Mouse (Mus musculus) neural tube, embryonic 13.5 days (tissue): ENCODE data around the gene Scaf8. TPM values are rescaled to one million over a fixed set of nuclear protein-coding genes. Genes with fewer than 3 reads are reported as not detected.
"Not testable (repeated sequence)": the region's sequence is repeated elsewhere in the genome, so short reads cannot be mapped to it uniquely, and the experiment has no call there.

Source experiments
- ATAC-seq: fragments of 200-750 bp; cut with Nextera tagmentation; 2 replicates; pipeline ENCODE4 v1.8.0; 2017; ENCODE audit warnings: low read depth, mild to moderate bottlenecking, moderate TSS enrichment, moderate library complexity
- H3K27ac ChIP-seq: fragments of 300-500 bp; sonication (generic); replicated peaks from 2 replicates; pipeline ENCODE4 v1.5.1; 2015; ENCODE audit warnings: moderate library complexity, mild to moderate bottlenecking, inconsistent platforms
- H3K27me3 ChIP-seq: fragments of 300-500 bp; sonication (generic); 2 replicates; pipeline ENCODE4 v1.6.1; 2015; ENCODE audit warnings: mild to moderate bottlenecking, inconsistent platforms
- H3K36me3 ChIP-seq: fragments of 300-500 bp; sonication (generic); 2 replicates; pipeline ENCODE4 v1.6.1; 2015; ENCODE audit warnings: mild to moderate bottlenecking, inconsistent platforms
- H3K4me1 ChIP-seq: fragments of 300-500 bp; sonication (generic); replicated peaks from 2 replicates; pipeline ENCODE4 v1.6.1; 2015; ENCODE audit warnings: inconsistent platforms
- H3K4me2 ChIP-seq: fragments of 300-500 bp; sonication (generic); 2 replicates; pipeline ENCODE4 v1.6.1; 2015; ENCODE audit warnings: inconsistent platforms, mild to moderate bottlenecking, moderate library complexity
- H3K4me3 ChIP-seq: fragments of 300-500 bp; sonication (generic); 2 replicates; pipeline ENCODE4 v1.5.1; 2015; ENCODE audit warnings: mild to moderate bottlenecking, inconsistent platforms
- H3K9ac ChIP-seq: fragments of 300-500 bp; sonication (generic); 2 replicates; pipeline ENCODE4 v1.6.1; 2015; ENCODE audit warnings: moderate library complexity, mild to moderate bottlenecking, inconsistent platforms
- H3K9me3 ChIP-seq: fragments of 300-500 bp; sonication (generic); 2 replicates; pipeline ENCODE4 v1.6.1; 2016; ENCODE audit warnings: inconsistent platforms
- WGBS: fragments of 180-500 bp; shearing (Covaris S2); methylation state at CpG from one replicate; pipeline ENCODE4 v1.1.7; 2015; 5-methylcytosine and 5-hydroxymethylcytosine counted together
- polyA plus RNA-seq: library from polyadenylated mRNA; unstranded; fragments of >200 nt; fragmentation: Nextera tagmentation; extraction: Ambion mirVana; gene quantifications from 2 replicates; pipeline ENCODE4 v1.2.1, GENCODE M21; 2015

Gene Scaf8
- polyA plus RNA-seq, 1 experiment from 2014 or later: 17.2 TPM

DNA sequence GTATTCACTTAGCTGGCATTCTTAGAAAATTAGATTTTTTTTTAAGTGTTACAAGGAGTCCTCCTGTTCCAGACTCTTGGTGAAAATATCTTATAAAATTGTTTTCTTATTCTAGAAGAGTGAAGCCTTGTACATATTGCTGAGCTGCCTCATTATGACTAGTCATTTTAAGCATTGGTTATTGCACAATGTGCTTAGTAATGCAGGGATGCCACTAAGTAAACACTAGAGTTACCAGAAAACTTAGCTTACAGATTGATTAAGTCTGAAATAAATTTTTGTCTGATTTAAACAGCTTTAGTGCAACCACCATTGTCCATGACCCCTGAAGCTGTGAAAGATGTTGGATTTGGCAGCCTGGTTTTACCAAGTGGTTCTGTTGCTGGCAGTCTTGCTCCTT, 80.7 kb downstream of the Scaf8 start:
- not testable (repeated sequence) for H3K4me3 ChIP-seq, ATAC-seq, H3K4me2 ChIP-seq, H3K9ac ChIP-seq, H3K4me1 ChIP-seq, H3K27ac ChIP-seq, H3K9me3 ChIP-seq, H3K27me3 ChIP-seq
- H3K36me3 ChIP-seq: peaks cover 74% of the 10 kb centered on the region

DNA sequence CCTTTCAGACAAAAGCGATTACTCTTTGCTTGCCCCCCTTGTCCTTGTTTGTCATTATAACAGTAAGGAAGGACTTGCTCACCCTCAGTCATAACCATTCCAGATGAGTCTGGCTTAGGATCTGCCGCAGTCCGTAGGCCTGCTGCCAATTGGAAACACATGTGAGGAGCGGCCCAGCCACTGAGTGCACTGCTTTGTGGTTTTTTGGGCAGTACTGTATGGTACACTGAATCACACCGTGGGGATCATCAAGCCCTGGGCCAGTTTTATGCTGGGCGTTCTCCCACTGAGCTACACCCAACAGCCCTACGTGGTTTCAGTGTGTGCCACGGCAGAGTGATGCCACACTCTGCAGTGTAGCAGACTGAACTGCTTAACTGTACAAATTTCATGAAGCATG, 85.6 kb downstream of the Scaf8 start:
- 84% methylated on average over 8 of the region's 8 CpGs for WGBS
- Histone ChIP-seq H3K27me3 (no peaks in the 10 kb centered on the region), H3K9me3 (no peaks in the 10 kb centered on the region), H3K9ac (no peak overlapping the region), H3K27ac (no peak overlapping the region), H3K4me1 (no peaks in the 10 kb centered on the region), H3K4me3 (no peak overlapping the region), H3K36me3 (peaks cover 54% of the 10 kb centered on the region), H3K4me2 (no peak overlapping the region)
- ATAC-seq: no peak

DNA sequence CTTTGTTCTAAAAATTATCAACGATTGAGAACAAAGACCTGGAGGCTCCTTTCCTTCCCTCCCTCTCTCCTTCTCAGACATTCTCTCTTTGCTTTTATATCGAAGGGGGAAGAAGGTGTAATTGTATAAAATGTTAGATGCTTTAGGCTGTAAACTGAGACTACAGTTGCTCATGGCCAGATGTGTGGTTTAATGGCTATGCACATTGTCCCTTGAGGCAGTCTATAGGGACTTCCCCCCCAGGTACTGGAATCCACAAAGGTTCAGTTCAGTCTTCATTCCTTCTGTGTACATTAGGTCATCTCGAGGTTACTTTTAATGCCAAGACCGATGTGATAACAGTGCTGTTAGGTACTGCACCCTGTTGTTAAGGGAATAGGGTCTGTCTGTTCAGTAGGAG, 89.1 kb downstream of the Scaf8 start:
- Histone ChIP-seq H3K36me3 (peaks cover 26% of the 10 kb centered on the region), H3K27me3 (no peaks in the 10 kb centered on the region), H3K9me3 (no peaks in the 10 kb centered on the region), H3K4me2 (no peak overlapping the region), H3K4me1 (0 out of 2 replicates have a peak, but pooled peaks cover 5% of the 10 kb centered on the region), H3K27ac (no peak overlapping the region), H3K4me3 (no peak overlapping the region), H3K9ac (no peak overlapping the region)
- 79% methylated on average over 4 of the region's 4 CpGs for WGBS
- no peak for ATAC-seq

DNA sequence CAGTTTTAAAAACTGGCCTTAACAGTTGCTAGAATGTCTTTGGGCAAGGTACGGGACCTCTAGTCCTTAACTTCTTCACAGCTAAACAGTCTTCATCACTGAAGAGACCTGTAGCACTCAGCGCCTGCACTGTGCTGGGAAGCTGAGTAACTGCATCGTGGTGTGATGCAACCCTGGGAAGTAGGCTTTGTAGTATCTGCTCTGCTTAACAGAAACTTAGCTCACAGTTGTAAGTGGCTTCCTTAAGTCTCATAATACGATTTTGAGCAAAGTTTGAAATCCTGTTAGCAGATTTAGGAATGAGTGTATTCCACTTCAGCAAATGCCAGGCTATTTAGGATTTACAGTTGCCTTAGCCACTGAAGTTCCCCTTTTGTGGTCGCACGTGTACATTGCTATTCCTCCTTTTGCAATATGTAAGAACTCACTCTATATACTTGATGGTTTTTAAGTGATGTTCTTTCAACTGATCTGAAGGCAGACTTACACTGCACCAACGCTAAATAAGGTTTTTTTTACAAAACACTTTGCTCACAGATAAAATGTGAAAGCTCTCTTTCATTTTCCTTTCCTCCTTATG, 90.1 kb downstream of the Scaf8 start:
- H3K9ac ChIP-seq: no peak overlapping the region
- WGBS: 92% methylated on average over 7 of the region's 7 CpGs
- H3K27ac ChIP-seq: no peak overlapping the region
- no peak overlapping the region for H3K4me2 ChIP-seq
- no peaks in the 10 kb centered on the region for H3K9me3 ChIP-seq
- H3K27me3 ChIP-seq: no peaks in the 10 kb centered on the region
- peaks cover 22% of the 10 kb centered on the region for H3K36me3 ChIP-seq
- no peak for ATAC-seq
- no peak overlapping the region for H3K4me3 ChIP-seq
- H3K4me1 ChIP-seq: peaks cover 5% of the 10 kb centered on the region; the same call in 1 of the 2 replicates

DNA sequence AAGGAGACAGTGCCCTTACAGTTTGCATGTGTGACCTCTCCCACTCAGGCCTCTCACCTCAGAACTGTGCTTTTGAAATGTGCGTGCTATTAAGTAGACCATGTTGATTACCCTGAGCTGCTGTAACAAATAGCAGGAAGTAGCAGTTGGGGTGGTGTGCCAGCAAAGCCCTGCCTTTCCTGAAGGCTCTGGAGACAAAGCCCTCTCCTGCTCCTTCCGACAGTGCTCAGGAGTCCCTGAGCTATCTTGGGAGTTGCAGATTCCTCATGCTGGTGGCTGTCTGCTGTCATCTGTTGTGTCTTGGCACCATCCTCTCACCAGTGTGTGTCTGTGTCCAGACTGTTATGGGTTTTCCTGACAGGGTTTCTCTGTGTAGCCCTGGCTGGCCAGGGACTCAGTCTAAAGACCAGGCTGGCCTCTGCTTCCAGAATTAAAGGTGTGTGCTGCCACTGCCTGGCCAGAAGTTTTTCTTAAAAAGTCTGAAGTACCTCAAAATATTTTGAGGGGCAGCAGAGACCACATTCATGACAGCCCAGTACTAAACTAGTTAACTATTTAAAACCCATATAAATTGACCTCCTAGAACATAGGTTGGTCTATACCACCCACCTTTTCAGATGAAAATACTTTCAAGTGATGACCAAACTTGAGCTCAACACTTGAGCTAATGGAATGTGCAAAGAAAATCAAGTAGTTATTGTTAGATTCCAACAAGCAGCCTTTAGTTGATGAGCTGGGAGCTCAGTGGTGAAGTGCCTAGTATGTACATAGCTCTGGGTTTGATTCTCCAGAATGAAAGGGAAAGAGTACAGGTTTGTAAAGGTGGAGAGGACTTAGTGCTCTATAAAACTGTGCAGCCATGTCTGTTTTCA, 92.0 kb downstream of the Scaf8 start:
- Histone ChIP-seq H3K27ac (no peak overlapping the region), H3K4me1 (peaks cover 5% of the 10 kb centered on the region; the same call in 1 of the 2 replicates), H3K9ac (no peak overlapping the region), H3K36me3 (peaks cover 8% of the 10 kb centered on the region; the same call in 1 of the 2 replicates), H3K9me3 (no peaks in the 10 kb centered on the region), H3K4me3 (no peak overlapping the region), H3K27me3 (no peaks in the 10 kb centered on the region), H3K4me2 (no peak overlapping the region)
- no peak; the same call in 1 of the 2 replicates for ATAC-seq
- WGBS: 73% methylated on average over 2 of the region's 2 CpGs

DNA sequence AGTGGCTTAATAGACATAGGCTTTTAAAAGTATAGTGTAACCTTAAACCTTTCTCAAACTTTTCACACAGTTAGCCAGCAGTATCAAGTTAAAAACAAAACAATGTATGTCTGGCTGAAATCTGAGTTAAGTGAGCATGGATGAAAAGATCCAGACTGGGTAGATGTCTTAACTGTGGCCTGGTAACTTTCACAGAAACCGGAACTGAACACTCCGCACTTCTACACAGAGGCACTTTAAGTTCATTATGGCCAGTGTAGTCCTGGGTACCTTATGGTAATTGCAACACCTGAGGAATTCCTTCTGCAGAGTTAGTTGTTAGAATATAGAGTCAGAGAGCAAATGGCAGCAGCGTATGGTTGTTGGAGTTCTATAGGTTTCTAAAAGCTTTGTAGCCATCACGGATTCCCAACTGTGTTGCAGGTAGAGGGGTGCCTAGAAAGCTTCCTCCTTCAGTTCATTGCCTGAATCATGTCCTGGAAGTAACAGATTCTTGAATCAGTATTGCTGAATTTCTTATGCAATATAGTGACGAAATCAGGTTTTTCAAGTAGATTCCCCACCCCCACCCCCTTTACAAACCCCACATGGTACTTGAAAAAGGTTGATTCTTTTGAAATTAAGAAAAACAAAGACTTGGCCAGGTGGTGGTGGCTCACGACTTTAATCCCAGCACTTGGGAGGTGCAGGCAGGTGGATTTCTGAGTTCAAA, 92.9 kb downstream of the Scaf8 start:
- no peak overlapping the region for H3K27ac ChIP-seq
- no peaks in the 10 kb centered on the region for H3K27me3 ChIP-seq
- peaks cover 8% of the 10 kb centered on the region; the same call in 1 of the 2 replicates for H3K36me3 ChIP-seq
- peaks cover 5% of the 10 kb centered on the region; the same call in 1 of the 2 replicates for H3K4me1 ChIP-seq
- no peak for ATAC-seq
- H3K4me2 ChIP-seq: no peak overlapping the region
- H3K4me3 ChIP-seq: no peak overlapping the region
- WGBS: 92% methylated on average over 6 of the region's 6 CpGs
- no peaks in the 10 kb centered on the region for H3K9me3 ChIP-seq
- H3K9ac ChIP-seq: no peak overlapping the region

DNA sequence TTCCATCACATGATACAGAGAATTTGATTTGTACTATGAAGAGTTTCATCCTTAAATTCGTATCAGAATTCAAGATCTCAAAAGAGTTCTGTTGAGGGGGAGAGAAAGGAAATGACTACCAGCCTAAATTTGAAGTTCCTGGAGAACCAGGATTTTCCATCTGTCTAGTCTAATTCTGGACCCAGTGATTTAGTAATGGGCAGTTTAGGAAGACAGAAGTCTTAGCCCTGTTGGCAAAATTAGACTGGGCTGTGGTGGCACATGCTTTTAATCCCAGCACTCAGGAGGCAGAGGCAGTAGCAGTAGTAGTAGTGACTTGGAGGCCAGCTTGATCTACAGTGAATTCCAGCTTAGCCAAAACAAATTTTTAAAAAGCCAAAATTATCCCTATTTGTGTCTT, 93.7 kb downstream of the Scaf8 start:
- 79% methylated on average over 1 of the region's 1 CpGs for whole genome bisulfite sequencing
- Histone ChIP-seq H3K4me1 (peaks cover 5% of the 10 kb centered on the region; the same call in 1 of the 2 replicates), H3K9me3 (no peaks in the 10 kb centered on the region), H3K27ac (no peak overlapping the region), H3K4me3 (no peak overlapping the region), H3K36me3 (peaks cover 3% of the 10 kb centered on the region; the same call in 1 of the 2 replicates), H3K4me2 (no peak overlapping the region), H3K27me3 (no peaks in the 10 kb centered on the region), H3K9ac (no peak overlapping the region)
- no peak for ATAC-seq

DNA sequence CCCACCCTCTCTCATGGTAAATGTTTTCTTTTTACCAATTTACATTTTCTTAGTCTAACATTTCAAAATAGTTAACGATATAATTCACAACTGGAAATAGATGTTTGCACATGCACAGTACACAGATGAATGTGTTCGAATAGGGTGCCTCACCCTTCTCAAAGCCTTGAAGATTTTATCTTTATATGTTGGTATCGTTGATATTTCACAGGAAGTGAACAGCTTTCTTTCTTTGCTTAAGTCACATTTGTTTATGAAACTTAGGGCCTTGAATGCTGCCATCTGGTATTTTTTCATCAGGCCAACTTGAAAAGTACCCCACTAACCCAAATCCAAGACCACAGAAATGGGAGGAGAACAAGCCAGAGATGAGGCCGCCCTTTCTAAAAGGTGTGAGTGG, 94.8 kb downstream of the Scaf8 start:
- peaks cover 4% of the 10 kb centered on the region for H3K36me3 ChIP-seq
- no peaks in the 10 kb centered on the region for H3K27me3 ChIP-seq
- H3K4me3 ChIP-seq: no peak overlapping the region
- WGBS: 93% methylated on average over 4 of the region's 4 CpGs
- no peak overlapping the region for H3K4me2 ChIP-seq
- H3K9ac ChIP-seq: no peak overlapping the region
- no peak overlapping the region for H3K27ac ChIP-seq
- H3K9me3 ChIP-seq: no peaks in the 10 kb centered on the region
- no peak for ATAC-seq
- H3K4me1 ChIP-seq: peaks cover 5% of the 10 kb centered on the region; the same call in 1 of the 2 replicates

DNA sequence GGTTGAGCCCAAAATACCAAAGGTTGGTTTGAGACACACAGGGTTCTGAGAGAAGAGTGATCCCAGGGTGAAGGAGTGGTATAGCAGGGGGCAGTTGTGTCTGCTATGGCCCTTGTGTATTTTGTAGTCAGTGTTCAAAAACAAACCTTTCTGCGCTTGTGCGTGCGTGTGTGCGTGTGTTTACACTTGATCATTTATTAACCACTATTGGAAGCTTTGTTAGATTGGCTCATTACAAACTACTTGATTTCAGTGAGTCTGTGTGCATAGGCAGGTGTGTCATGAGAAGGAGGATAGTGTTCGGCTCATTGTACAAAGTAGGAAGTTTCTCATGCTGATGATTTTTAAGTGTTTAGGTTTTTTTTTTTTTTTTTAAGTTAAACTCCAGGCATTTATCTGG, 95.4 kb downstream of the Scaf8 start:
- no peak overlapping the region for H3K27ac ChIP-seq
- no peak overlapping the region for H3K4me3 ChIP-seq
- peaks cover 5% of the 10 kb centered on the region; the same call in 1 of the 2 replicates for H3K4me1 ChIP-seq
- WGBS: 95% methylated on average over 5 of the region's 5 CpGs
- no peaks in the 10 kb centered on the region for H3K9me3 ChIP-seq
- H3K9ac ChIP-seq: no peak overlapping the region
- H3K4me2 ChIP-seq: no peak overlapping the region
- no peaks in the 10 kb centered on the region for H3K27me3 ChIP-seq
- ATAC-seq: no peak
- H3K36me3 ChIP-seq: peaks cover 9% of the 10 kb centered on the region

DNA sequence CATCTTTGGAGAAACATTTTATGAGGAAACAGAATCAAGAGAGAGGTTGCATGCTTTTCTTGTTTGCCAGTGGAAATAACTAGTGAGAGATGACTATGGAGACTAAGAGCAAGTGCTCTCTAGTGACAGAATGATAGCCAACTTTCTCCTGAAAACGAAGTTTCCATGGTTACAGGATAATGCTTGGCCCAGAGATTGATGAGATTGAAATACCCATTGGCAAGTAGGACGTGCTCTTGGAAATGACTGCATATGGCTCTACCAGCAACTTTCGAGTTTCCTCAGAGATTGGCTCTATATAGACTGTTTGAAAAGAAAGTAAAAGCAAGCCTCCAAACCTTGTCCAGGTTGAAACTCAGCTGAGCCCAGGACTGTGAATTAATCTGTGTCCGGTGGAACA, 97.3 kb downstream of the Scaf8 start:
- no peaks in the 10 kb centered on the region; the same call in 1 of the 2 replicates for H3K4me1 ChIP-seq
- H3K27me3 ChIP-seq: no peaks in the 10 kb centered on the region
- no peak overlapping the region for H3K9ac ChIP-seq
- H3K4me2 ChIP-seq: no peak overlapping the region
- peaks cover 18% of the 10 kb centered on the region for H3K36me3 ChIP-seq
- H3K27ac ChIP-seq: no peak overlapping the region
- no peak for ATAC-seq
- 66% methylated on average over 4 of the region's 4 CpGs for WGBS
- H3K4me3 ChIP-seq: no peak overlapping the region
- no peaks in the 10 kb centered on the region for H3K9me3 ChIP-seq

DNA sequence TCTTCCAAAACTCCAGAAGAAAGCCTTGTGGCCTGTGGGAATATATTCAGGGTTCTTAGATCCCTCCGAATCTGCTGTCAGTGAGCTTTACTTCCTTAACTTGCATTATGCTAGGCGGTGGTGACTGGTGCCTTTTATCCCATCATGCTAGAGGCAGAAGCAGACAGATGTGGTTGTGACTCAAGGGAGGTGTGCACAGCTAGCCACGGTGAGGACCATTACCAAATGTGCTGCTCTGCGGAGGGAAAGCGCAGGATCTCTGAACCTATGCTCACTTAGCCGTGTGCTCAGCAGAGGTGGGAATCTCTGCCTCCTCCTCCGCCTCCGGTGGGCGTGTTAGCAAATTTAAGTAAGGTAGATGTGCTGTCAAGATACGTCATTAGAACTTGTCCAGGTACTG, 98.1 kb downstream of the Scaf8 start:
- peaks cover 18% of the 10 kb centered on the region for H3K36me3 ChIP-seq
- H3K4me2 ChIP-seq: no peak overlapping the region
- no peaks in the 10 kb centered on the region for H3K27me3 ChIP-seq
- H3K9ac ChIP-seq: no peak overlapping the region
- 94% methylated on average over 10 of the region's 10 CpGs for WGBS
- H3K4me3 ChIP-seq: no peak overlapping the region
- H3K4me1 ChIP-seq: peaks cover 3% of the 10 kb centered on the region; the same call in 1 of the 2 replicates
- ATAC-seq: no peak
- no peaks in the 10 kb centered on the region for H3K9me3 ChIP-seq
- no peak overlapping the region for H3K27ac ChIP-seq

DNA sequence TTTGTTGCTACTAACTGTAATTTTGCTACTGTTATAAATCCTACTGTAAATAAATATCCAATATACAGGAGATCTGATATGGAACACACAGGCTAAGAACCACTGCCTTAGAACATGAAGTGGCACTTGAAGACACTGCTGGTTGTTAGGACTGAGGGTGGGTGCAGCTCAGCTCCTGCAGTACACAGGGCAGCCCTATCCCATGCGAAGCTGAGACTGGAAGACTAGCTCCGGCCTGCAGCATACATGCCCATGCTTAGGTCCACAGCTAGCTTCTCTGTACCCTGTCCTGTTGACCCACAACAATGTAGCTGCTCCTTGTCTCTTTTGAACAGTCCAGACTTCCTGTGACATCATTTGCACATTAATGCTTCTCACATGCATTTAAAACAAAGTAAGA, 100.1 kb downstream of the Scaf8 start:
- WGBS: 96% methylated on average over 2 of the region's 2 CpGs
- H3K4me1 ChIP-seq: peaks cover 13% of the 10 kb centered on the region; the same call in 1 of the 2 replicates
- no peak overlapping the region for H3K4me2 ChIP-seq
- H3K9ac ChIP-seq: no peak overlapping the region
- no peaks in the 10 kb centered on the region for H3K9me3 ChIP-seq
- H3K4me3 ChIP-seq: no peak overlapping the region
- ATAC-seq: no peak
- peaks cover 18% of the 10 kb centered on the region for H3K36me3 ChIP-seq
- no peak overlapping the region for H3K27ac ChIP-seq
- no peaks in the 10 kb centered on the region for H3K27me3 ChIP-seq
